Mouse (Mus musculus): ENCODE measurements around the gene Fam118b. TPM values are rescaled to one million over a fixed set of nuclear protein-coding genes. Genes with fewer than 3 reads are reported as not detected.
A peak's percentile ranks its signal among the peaks of the same experiment; 100 is the strongest.

The Fam118b gene
- total RNA-seq, 2 experiments from 2014 or later, result 22.4 to 24.4 TPM

DNA sequence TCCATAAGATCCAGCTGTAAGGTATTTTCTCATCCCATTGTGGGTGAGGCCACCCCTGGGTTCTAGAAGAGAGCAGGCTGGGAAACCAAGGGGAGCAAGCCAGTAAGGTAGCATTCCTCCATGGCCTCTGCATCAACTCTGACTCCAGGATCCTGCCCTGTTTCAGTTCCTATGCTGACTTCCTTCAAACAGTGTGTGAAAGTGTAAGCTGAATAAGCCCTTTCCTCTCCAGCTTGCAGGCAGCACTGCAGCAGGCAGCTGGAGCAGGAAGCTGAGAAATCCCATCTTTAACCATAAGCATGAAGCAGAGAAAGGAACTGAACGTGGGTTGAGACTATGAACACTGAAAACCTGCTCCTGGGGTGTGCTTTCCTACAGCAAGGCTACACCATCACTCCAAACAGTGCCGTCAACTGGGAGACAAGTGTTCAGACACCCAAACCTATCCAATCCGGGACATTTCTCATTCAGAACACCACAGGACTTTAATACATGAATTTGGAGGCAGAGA, 10.3 kb upstream of the Fam118b start:
- DNase-seq (ENCODE audit: low spot score in 2 of 2), result peak in 1 of 2 experiments; percentile 32
- intact Hi-C loops (cut with DNase I), result no loop called here

DNA sequence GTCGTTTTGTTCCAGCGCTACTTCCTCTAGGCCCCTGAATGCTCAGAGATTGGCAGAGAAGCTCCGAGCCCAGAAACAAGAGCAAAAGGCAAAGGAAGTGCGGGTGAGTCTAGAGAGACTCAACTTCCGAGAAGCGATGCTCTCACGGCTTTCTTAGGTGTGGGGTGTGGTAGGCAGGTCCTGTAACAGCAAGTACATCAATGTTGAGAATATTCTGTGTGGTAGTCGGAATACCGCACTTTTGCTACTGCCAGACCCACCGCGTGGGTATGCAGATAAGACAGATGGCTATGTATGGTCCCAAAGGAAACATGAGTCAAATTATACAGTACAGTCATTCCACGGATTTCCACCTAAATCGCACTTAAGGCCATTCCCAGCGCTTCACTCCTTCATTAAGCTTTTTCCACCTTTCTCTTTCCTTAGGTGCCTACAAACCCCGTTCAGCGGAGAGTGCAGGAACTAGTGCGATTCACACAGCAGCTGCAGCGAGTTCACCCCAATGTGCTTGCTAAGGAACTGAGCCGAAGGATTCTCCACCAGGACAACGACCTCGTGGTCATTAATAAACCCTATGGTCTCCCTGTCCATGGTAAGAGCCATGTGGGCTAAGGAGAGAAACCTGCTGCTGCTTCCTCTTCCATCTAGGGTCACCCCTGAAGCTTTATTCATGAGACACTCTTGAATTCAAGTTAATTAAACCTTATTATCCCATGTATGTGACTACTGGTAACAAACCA, 541 bp upstream of the Fam118b start:
- intact Hi-C loops (cut with DNase I), result loop anchor here (2.0 kb wide), 1 partner anchor 57 kb away; the partner anchor contains the start of gene Foxred1
- DNase-seq (ENCODE audit: low spot score in 2 of 2), result peak in 1 of 2 experiments; percentile 14

DNA sequence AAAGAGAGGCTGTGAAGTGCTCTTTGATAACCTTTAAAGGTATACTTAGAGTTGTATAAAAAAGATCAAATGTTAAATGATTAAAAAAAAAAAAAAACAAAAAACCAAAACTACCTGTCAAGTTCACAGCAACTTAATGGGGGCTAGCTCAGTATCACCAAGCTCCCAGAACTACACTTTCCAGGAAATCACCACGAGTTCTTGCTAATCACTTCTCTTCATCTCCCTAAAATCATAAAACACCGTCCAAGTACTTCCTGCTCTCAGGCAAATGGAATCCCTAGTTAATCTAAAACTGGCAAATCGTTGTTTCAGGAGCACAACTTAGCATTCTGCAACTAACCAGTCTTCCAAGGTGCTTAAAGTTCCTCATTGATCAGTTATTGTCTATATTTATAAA, 3.1 kb downstream of the Fam118b start:
- no peak for DNase-seq (ENCODE audit: low spot score in 2 of 2)
- intact Hi-C loops (cut with DNase I), result no loop called here

DNA sequence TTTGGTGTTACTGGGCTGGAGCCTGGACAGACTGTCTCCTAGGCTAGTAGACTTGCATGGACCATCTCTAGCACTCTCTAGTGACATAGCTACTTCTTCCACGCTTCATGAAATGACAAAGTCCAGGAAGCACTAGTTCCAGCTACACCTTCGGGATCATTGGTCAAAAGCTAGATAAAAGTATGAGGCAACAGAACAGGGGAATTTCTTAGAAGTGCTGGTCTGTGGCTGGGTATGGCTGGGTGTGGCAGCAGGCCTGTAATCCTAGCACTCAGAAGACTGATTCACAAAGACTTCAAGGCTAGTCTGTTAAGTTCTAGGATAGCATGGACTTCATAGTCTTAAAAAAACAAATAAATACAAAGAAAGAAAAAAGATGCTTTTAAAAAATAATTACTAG, 4.2 kb downstream of the Fam118b start:
- intact Hi-C loops (cut with DNase I), result no loop called here

DNA sequence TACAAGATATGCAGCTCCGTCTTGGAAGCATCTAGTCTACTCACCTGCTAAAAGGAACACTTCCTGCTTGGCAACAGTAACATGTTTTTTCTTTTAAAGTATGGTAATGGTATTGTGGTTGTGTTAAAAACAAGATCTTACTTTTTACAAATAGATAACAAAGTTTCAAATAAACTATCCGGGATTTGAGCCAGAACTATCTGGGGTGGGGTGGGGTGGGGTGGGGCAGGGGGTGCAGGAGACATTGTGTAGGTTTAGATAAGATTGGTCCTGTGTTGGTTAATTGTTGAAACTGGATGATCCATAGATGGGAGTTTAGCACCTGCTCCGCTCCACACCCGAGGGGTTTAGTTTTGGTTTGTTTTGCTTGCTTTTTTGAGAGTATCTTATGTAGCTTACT, 5.2 kb downstream of the Fam118b start:
- DNase-seq (ENCODE audit: low spot score in 2 of 2), result no peak
- intact Hi-C loops (cut with DNase I), result no loop called here

More for the DNA sequence above, 4.2 kb downstream of the Fam118b start:
- DNase-seq (ENCODE audit: low spot score in 2 of 2), result no peak

DNA sequence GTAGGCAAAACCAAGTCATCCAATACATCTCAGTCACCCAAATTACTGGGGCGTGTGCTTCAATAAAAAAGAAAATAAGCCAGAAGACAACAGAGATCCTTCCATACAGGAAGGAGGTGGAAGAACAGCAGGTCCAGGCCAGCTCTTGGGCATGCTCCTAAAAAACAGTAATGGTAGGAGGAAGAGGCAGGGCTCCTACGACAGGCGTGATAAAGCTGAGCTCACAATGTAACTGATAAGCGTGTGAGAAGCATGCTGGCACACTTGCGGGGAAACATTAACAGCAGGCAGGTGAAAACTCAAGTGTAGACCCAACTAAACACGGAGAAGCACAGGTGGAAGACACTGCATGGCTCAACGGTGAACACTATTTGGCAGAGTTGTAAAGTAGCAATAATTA, 10.2 kb downstream of the Fam118b start:
- intact Hi-C loops (cut with DNase I), result no loop called here
- DNase-seq (ENCODE audit: low spot score in 2 of 2), result no peak

DNA sequence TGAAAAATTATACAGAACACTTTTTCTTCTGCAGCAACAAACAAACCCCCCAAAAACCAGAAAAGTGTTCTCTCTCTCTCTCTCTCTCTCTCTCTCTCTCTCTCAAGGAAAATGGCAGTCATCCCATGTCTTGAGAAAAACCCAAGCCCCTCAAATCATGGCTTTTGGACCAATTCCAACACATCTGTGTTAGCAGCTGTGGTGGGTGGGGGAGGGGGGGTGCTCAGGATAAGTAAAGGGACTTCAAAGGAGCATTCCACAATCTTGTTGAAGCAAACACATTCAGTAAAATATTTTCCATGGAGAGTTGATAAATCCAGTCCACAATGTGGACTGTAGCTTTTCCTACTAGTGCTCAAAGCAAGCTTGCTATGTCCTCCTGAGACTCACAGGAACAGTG, 18.1 kb downstream of the Fam118b start:
- no peak for DNase-seq (ENCODE audit: low spot score in 2 of 2)
- intact Hi-C loops (cut with DNase I), result no loop called here

DNA sequence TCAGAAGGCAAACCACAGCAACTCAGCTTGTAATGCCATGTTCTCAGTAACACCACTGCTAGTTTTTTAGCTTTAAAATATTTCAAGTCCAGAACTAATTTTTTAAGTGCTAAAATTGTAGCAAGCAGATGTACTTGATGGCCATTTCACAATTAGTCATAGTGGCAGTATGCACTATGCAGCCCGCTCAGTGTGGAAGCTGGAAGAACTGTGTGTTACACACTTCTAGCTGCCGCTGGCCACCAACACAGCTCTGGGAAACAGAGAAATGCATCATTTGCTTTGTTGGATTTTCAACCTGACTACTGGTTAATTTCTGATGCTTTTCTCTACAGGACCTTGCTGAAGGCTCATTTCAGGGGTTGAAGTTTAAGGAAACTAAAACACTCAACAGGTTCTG, 20.2 kb downstream of the Fam118b start:
- DNase-seq (ENCODE audit: low spot score in 2 of 2), result no peak
- intact Hi-C loops (cut with DNase I), result no loop called here

DNA sequence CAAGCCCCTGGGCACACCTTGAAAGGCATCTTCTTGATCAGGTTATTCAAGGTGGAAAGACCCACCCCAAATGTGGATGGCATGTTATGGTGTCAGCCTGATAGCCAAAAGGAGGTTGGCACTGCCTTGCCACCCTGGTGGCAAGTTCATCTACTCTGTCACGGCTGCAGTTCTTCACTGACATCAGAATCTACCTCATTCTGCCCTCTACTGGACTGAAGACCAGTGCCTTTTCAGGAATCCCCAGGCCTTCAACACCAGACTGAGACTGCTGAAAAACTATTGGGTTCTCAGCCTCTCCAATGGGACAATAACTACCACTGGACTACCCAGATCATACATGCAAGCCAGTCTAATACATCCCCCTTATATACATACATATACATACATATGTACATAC, 27.9 kb downstream of the Fam118b start:
- intact Hi-C loops (cut with DNase I), result no loop called here
- no peak for DNase-seq (ENCODE audit: low spot score in 2 of 2)

DNA sequence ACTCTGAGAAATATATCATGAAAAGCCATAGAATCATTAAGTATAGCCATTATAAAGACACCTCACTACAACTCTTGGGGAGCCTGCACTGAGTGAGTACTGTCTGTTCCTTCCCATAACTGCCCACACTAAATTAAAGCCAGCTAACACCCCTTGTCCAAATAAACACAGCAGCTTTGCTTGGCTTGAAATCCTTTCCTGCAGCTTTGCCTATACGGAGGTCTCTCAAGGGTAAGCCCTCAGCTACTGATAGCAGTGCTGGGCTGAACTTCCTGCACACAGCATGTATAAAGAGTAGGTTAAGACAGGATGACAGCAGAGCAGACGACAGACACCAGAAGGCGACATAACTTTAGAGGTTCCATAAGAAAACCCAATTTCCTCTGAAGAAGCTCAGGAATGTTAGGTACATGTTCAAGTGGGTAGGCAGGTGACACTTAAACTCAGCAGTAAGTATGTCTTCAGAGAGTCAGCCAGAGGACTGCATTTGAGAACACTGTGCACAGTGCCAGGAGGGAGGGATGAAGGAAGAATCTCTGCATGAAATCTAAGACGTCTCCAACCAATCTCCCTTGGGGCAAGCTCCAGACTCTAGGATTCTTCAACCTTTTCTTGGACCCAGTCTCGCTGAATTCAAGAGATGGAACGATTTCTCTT, 28.6 kb downstream of the Fam118b start:
- DNase-seq (ENCODE audit: low spot score in 2 of 2), result no peak
- intact Hi-C loops (cut with DNase I), result no loop called here

DNA sequence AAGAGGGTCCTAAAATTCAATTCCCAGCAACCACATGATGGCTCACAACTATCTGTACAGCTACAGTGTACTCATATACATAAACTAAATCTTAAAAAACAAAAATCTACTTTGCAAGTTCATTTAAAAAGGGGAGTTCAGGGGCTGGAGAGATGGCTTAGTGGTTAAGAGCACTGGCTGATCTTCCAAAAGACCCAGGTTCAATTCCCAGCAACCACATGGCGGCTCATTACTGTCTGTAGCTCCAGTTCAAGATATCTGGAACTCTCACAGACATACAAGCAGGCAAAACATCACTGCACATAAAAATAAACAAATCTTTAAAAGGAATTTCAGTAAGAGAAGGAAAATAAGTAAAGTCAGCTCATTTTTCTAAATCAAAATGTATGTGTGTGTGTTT, 29.2 kb downstream of the Fam118b start:
- no peak for DNase-seq (ENCODE audit: low spot score in 2 of 2)

DNA sequence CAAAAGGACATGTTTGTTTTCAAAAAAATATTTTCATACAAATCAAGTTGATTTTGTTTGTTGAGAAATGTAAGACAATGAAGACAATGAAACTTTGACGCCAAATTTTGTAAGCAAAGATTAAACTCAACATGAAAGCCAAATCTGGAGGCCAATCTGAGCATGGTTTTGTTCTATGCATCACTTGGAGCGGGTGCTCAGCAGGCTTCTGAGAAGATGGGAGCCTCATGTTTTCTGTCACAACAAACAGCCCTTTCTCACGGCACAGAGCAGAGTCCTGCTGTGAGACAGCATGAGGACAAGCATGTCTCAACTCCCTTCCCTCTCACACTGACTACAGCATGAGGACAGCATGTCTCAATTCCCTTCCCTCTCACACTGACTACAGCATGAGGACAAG, 31.6 kb downstream of the Fam118b start:
- intact Hi-C loops (cut with DNase I), result no loop called here
- no peak for DNase-seq (ENCODE audit: low spot score in 2 of 2)

More for the DNA sequence above, 29.2 kb downstream of the Fam118b start:
- intact Hi-C loops (cut with DNase I), result no loop called here

DNA sequence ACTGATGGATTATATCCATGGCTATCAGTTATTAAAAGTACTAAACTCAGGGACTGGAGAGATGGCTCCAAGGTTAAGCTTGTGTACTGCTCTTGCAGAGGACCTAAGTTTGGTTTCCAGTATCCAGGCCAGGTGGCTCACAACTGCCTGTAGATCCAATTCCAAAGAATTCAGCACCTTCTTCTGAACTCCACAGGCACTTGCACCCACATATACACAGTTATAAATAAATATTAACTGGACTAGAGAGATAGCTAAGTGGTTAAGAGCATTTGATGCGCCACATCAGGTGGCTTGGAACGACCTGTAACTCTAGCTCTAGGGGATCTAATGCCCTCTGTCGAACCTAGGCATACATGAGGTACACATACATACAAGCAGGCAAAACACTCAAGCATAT, 38.9 kb downstream of the Fam118b start:
- no peak for DNase-seq (ENCODE audit: low spot score in 2 of 2)
- intact Hi-C loops (cut with DNase I), result no loop called here

DNA sequence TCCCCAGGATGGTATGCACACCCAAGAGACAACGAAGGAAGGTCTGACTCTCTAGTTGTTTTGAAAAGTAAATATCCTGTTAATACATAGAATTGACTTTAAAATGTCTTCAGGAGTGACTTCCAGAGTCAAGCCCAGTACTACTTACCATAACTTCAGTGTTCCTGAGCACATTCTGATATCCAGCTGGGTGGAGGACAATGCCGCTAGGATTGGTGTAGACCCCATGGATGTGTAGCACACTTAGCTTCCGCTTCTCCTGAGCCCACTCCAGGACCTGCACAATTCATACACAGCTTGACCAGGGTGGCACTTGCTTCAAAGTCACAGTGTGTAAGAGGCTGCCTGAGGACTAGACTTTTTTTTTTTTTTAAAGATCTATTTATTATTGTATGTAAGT, 44.1 kb downstream of the Fam118b start:
- intact Hi-C loops (cut with DNase I), result no loop called here
- DNase-seq (ENCODE audit: low spot score in 2 of 2), result no peak

DNA sequence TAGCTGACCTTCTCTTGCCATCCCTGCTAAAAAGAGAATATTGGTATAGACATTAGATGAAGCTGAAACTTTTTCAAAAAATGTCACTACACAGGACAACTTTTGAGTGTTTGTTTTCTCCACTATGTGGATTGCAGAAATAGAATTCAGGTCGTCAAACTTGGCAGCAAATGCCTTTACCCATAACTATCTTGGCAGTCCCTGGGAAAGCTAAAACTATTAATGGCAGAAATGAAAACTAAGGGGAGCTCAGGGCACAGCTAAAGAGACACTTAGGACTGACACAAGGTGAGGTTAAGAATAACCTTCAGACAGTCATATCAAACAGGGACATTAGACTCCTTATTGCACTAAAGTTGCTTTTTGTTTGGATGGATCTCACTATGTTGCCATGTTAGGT, 49.6 kb downstream of the Fam118b start:
- no peak for DNase-seq (ENCODE audit: low spot score in 2 of 2)
- intact Hi-C loops (cut with DNase I), result no loop called here

DNA sequence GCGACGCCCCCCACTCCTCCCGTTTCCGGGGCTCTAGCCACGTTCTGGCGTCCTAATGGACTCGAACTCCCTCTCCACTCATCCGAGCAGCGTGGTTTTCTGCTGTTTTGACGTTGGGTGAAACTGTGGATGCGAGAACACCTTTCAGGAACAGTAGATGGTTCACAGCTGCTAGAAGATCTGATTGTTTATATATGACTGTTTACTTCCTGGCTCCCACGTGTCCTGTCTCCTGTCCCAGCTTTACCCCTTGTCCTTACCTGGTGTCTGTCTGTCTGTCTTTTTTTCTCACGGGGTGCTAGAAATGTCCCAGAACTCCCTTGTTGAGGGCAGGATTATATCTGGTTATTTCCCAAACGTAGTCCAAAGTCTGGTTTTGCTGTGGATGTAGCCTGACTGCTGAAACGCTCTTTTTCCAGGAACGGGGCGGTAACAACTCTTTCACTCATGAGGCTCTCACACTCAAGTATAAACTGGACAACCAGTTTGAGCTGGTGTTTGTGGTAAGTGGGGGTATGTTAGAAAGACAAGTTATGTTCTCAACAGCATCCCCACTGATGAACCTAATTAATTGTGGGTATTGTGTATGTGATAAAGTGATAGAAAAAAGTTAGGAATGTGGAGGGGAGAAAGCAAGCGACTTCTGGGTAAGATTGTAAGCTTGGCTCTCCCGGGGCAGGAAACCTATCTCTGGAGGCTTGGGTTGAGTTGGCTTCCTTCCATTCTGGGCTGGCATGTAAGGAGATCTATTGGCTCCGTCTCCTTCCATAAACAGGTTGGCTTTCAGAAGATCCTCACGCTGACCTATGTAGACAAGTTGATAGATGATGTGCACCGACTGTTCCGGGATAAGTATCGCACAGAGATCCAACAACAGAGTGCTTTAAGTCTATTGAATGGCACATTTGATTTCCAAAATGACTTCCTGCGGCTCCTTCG, 55.8 kb downstream of the Fam118b start:
- intact Hi-C loops (cut with DNase I), result loop anchor here (2.0 kb wide), 1 partner anchor 55 kb away; the partner anchor contains the start of genes Fam118b and Rpusd4
- DNase-seq (ENCODE audit: low spot score in 2 of 2), result no peak

DNA sequence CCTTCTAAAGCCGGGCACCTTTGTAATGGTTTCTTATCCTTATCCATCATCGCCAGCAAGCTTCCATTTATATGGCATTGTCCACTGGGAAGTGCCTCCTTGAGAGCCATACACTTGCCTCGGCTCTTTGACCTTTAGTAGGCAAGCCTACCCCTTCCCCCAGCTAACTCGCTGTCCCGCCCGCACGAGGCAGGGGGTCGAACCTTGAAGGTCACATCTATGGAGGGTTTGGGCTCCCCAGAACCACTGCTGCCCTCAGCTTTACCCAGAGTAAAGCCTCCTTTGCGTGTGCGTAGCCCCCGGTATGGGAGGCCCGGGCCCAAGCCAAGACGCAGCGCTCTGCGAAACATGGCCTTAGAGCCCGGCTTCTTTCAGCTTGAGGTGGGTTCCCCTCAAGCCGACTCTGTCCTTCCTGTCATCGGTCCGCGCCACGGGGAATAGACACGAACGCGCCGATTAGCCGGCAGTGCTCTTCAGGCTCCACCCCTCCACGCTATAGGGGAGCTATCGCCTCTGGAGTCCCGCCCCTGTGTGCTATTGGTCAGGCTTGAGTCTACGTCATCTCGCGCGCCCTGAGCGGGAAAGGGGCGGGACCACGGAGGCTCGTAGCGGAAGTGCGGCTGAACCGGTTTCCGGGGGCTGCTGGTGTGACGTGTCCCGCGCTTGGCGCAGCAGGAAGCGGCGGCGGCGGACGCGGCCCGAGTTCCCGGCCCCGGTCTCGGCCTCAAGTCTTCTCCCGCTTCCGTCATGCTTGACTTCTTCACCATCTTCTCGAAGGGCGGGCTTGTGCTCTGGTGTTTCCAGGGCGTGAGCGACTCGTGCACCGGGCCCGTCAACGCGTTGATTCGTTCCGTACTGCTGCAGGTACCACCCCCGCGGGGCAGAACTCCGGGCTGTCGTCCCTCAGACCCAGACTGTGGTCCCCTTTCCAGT, 56.8 kb downstream of the Fam118b start, which contains the start of gene Foxred1:
Gene Foxred1 (minus strand): TSS at position 514 of the 933 bp plus-strand sequence.
- peak; percentile 99 for DNase-seq (ENCODE audit: low spot score in 2 of 2)
- intact Hi-C loops (cut with DNase I), result loop anchor here (2.0 kb wide), 1 partner anchor 56 kb away; the partner anchor contains the start of genes Fam118b and Rpusd4

DNA sequence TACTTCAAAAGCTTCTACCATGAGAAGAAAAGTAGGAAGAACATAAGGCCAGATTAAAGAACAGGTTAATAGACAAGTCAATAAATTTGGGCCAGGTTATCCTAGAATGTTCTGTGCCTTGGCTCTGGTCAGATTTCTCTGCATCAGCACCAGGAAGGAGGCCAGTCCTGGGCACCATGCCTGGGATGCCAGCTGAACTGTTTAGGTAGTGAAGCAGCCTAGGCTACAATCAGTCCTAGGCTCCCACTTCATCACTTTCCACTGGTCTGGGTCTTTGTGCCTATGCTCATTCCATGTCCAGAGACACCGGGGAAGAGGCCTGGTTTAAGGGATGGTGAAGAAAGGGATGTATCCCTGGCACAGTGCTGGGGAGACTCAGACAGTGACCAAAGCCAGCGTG, 63.2 kb downstream of the Fam118b start:
- DNase-seq (ENCODE audit: low spot score in 2 of 2), result no peak
- intact Hi-C loops (cut with DNase I), result no loop called here

DNA sequence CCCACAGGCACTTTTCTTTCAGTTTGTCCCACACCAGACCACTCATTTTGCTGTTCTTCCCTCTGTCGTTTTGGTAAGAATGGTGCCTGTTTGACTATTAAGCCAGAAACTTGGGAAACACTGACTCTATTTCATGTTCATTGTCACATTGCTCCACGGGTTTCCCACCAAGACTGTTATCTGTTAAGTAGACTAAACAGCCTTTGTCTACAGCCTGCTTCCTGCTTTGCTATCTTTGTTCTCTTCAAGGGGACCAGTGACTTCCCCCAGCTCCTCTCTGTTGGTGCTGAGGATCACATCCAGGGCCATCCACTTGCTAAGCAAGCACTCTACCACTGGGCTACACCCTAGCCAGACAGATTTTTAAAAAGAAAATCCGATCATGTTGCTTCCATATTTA, 64.1 kb downstream of the Fam118b start:
- no peak for DNase-seq (ENCODE audit: low spot score in 2 of 2)
- intact Hi-C loops (cut with DNase I), result no loop called here

All from left cerebral cortex, postnatal 14 days (tissue).